ENCODE assay signal across 9 mouse cellular contexts in genomic region chr19:23489780-23490179, GRCm38 (mm10). TPM values are rescaled to one million over a fixed set of nuclear protein-coding genes. Genes with fewer than 3 reads are reported as not detected.
A peak's percentile ranks its signal among the peaks of the same experiment; 100 is the strongest.
DNase-seq lines count a peak whose midpoint lies in the region; ATAC-seq and TF ChIP-seq lines count a peak whose summit lies in the region.
"Had no signal": no experiment of that assay in that cellular context is flagged by ENCODE, and none has a peak within 500 bp of the region (broad histone marks: within the 10 kb centered on the region; RNA-seq: fewer than 3 reads in every experiment).

No protein-coding gene starts in this region.

- TF ChIP-seq CTCF in heart, postnatal 0 days (IDR thresholded peaks at IDR 0.05; ENCODE audit: low read depth), result no peak

- WGBS in lung, embryonic 16.5 days, result 33% methylated on average over 8 of the region's 8 CpGs
- WGBS in embryonic facial prominence, embryonic 11.5 days, result 50% methylated on average over 8 of the region's 8 CpGs
- 24% methylated on average over 8 of the region's 8 CpGs for WGBS in heart, postnatal 0 days

- no peak for TF ChIP-seq EP300 in heart, postnatal 0 days (IDR thresholded peaks at IDR 0.05; ENCODE audit: low read depth)

- no peaks in the 10 kb centered on the region; the same call in 1 of the 2 replicates for H3K4me1 ChIP-seq in lung, embryonic 16.5 days (replicated peaks; ENCODE audit: control insufficient read depth, insufficient read depth, low read length)
- H3K4me1 ChIP-seq in embryonic facial prominence, embryonic 11.5 days (ENCODE audit: control insufficient read depth, insufficient read depth, low read length), result no peaks in the 10 kb centered on the region
- peaks cover 8% of the 10 kb centered on the region for H3K4me1 ChIP-seq in heart, postnatal 0 days (ENCODE audit: control insufficient read depth, insufficient read depth)

- no peaks in the 10 kb centered on the region for H3K36me3 ChIP-seq in lung, embryonic 16.5 days (ENCODE audit: control insufficient read depth, insufficient read depth, low read length)
- H3K36me3 ChIP-seq in embryonic facial prominence, embryonic 11.5 days (replicated peaks; ENCODE audit: control insufficient read depth, insufficient read depth, low read depth, low read length), result no peaks in the 10 kb centered on the region
- no peaks in the 10 kb centered on the region for H3K36me3 ChIP-seq in heart, postnatal 0 days (replicated peaks; ENCODE audit: control insufficient read depth, insufficient read depth, low read length)

- H3K4me3 ChIP-seq in lung, embryonic 16.5 days (ENCODE audit: low read length), result no peak overlapping the region
- no peak overlapping the region for H3K4me3 ChIP-seq in embryonic facial prominence, embryonic 11.5 days (ENCODE audit: low read depth, low read length)
- H3K4me3 ChIP-seq in heart, postnatal 0 days (ENCODE audit: low read depth, low read length), result no peak overlapping the region

- H3K9me3 ChIP-seq in lung, embryonic 16.5 days (ENCODE audit: control insufficient read depth, low read length), result no peaks in the 10 kb centered on the region
- H3K9me3 ChIP-seq in embryonic facial prominence, embryonic 11.5 days (replicated peaks; ENCODE audit: control insufficient read depth, low read length), result no peaks in the 10 kb centered on the region
- no peaks in the 10 kb centered on the region for H3K9me3 ChIP-seq in heart, postnatal 0 days (replicated peaks; ENCODE audit: control insufficient read depth, low read length)

- no peak overlapping the region for H3K4me2 ChIP-seq in lung, embryonic 16.5 days (ENCODE audit: low read depth, low read length)
- H3K4me2 ChIP-seq in embryonic facial prominence, embryonic 11.5 days (ENCODE audit: low read depth, low read length), result no peak overlapping the region
- H3K4me2 ChIP-seq in heart, postnatal 0 days (ENCODE audit: low read depth, low read length), result no peak overlapping the region

- peak; percentile 66 for ATAC-seq in lung, embryonic 16.5 days (ENCODE audit: low read depth)
- no peak for ATAC-seq in embryonic facial prominence, embryonic 11.5 days (replicated peaks; ENCODE audit: insufficient number of reproducible peaks, low FRiP score, low TSS enrichment, low read depth)
- peak; percentile 88 for ATAC-seq in heart, postnatal 0 days (ENCODE audit: insufficient read depth, low read depth)
- peak; percentile 35; the same call in 1 of the 2 replicates for ATAC-seq in monocyte, adult 5-6 weeks (replicated peaks; ENCODE audit: insufficient number of reproducible peaks, low FRiP score, low TSS enrichment, poor library complexity, severe bottlenecking)

- no peak for DNase-seq in lung, postnatal 10 days
- DNase-seq in embryonic facial prominence, embryonic 11.5 days (ENCODE audit: low spot score), result peak; percentile 20
- peak; percentile 68 for DNase-seq in heart, postnatal 0 days (ENCODE audit: low spot score)
- no peak for DNase-seq in urinary bladder, postnatal 25 days (ENCODE audit: low spot score)
- no peak for DNase-seq in spleen, postnatal 4 days (ENCODE audit: low spot score in 2 of 2)
- DNase-seq: right cerebral cortex, postnatal 4 days; thymus, postnatal 25 days had no signal

- no peak overlapping the region for H3K27ac ChIP-seq in lung, embryonic 16.5 days (ENCODE audit: low read length)
- no peak overlapping the region for H3K27ac ChIP-seq in embryonic facial prominence, embryonic 11.5 days (replicated peaks; ENCODE audit: low read depth, low read length)
- 0 out of 2 replicates have a peak overlapping the region, but pooled peaks have one; percentile 41 for H3K27ac ChIP-seq in heart, postnatal 0 days (ENCODE audit: low read depth)

- H3K9ac ChIP-seq in lung, embryonic 16.5 days (ENCODE audit: low read length), result no peak overlapping the region
- no peak overlapping the region for H3K9ac ChIP-seq in embryonic facial prominence, embryonic 11.5 days (replicated peaks; ENCODE audit: low read length)
- H3K9ac ChIP-seq in heart, postnatal 0 days (replicated peaks; ENCODE audit: low read depth, low read length), result no peak overlapping the region

- H3K27me3 ChIP-seq in lung, embryonic 16.5 days (ENCODE audit: control insufficient read depth, insufficient read depth, low read depth, low read length), result no peaks in the 10 kb centered on the region
- no peaks in the 10 kb centered on the region for H3K27me3 ChIP-seq in embryonic facial prominence, embryonic 11.5 days (ENCODE audit: control insufficient read depth, insufficient read depth, low read length)
- H3K27me3 ChIP-seq in heart, postnatal 0 days (ENCODE audit: control insufficient read depth, insufficient read depth, low read length), result no peaks in the 10 kb centered on the region

RNA-seq across cellular contexts. Expression of gene Mamdc2, which starts 41.5 kb away (rescaled TPM):
- 4.6 and 5.2 TPM in 2 replicates for polyA plus RNA-seq in lung, embryonic 16.5 days (2015; fragmentation: Nextera tagmentation; extraction: Ambion mirVana)
- 1.2 and 1.7 TPM in 2 replicates for polyA plus RNA-seq in embryonic facial prominence, embryonic 11.5 days (2014; fragmentation: Nextera tagmentation; extraction: Ambion mirVana)
- total RNA-seq in heart, postnatal 0 days (2014; rRNA removed; ENCODE audit: low replicate concordance), result 2.2 and 2.8 TPM in 2 replicates
- polyA plus RNA-seq in heart, postnatal 0 days (2015; fragmentation: Nextera tagmentation; extraction: Ambion mirVana), result 1.1 and 1.5 TPM in 2 replicates
- 0.75 to 2.2 TPM in 2 of 3 replicates, not detected in the other for total RNA-seq in monocyte, adult 5-6 weeks (2017)

Comparison
In these comparisons a context has a peak if more than half of its experiments do, and no peak if none do; other contexts are left out.
1. DNase-seq: peak in embryonic facial prominence, embryonic 11.5 days (single experiment) and heart, postnatal 0 days (single experiment); none in lung, postnatal 10 days (single experiment), urinary bladder, postnatal 25 days (single experiment) and spleen, postnatal 4 days (0 of 2).